Mouse (Mus musculus): ENCODE measurements around the gene Gm17087.

Gm17087 gene

GRCm38 (mm10) chr17:8566850-8567249, at the start of gene Gm17087:
Gene Gm17087 (minus strand): TSS chr17:8566950.
- DNase-seq, result no peak

DNA sequence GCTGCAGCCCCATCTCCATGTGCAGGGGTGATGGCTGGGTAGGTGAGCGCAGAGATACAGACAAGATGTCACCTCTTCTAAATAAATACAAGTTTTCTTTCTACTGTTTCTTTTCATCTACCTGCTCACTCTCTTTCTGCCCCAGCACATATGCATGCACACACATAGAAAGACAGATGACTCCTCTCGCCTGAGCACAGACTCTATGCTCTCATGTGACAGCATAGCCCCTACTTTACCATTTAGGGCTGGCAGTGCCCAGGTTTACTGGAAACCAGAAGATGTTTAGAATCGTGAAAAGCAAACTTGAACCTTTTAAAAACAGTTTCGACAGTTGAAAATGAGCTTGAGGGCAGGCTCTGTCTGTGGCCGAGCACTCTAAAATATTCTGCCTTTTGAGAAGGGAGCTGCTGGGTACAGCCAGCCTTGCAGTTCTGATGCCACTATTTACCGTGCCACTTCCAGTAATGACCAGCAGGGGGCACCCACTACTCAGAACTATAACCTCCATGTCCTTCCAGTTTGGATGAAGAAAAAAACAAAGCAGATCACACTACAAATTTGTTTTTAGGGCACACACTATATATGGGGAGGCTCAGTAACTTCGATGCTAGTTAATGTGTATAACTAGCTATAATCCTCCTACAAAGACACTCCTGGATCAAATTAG, 47.3 kb upstream of the Gm17087 start:
- peak; percentile 88 for DNase-seq

GRCm38 (mm10) chr17:8611916-8612315, 45.2 kb upstream of the Gm17087 start:
- DNase-seq, result no peak

DNA sequence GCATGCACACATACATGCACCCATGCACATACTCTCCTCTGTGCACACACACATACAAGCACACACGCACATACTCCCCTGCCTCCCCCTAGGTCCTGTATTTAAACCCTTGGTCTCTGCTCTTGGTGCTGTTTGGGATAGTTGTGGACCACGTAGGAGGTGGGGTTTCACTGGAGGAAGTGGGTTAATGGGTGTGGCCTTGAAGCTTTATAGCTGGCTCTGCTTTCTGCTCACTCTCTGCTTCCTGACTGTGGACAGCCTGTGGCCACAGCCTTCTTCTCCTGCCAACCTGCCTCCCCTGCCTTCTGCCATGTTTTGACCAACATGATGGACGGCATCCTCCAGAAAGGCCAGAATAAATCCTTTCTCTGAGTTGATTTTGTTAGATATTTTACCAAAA, 39.9 kb upstream of the Gm17087 start:
- DNase-seq, result no peak

DNA sequence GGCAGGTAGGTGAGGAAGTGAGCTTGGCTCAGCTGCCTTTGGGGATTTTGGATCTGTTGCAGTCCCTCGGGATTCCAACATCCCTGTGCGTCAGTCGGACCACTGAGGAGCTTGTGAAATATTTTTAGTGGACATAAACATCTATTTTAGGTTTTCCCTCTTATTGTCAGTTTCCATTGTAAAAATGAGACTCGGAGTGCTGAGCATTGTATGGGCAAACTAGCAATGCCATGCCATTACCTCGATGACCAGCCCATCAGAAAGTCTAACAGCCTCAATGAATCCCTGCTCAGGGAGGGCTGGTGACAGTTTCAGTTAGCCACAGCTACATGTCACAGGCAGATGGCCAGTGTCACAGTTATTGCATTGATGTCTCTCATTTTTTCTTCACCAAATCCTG, 39.2 kb upstream of the Gm17087 start:
- DNase-seq, result no peak

- DNase-seq, result no peak
These were observed 36.2 kb upstream of the Gm17087 start for GRCm38 (mm10) chr17:8602976-8603375.

DNA sequence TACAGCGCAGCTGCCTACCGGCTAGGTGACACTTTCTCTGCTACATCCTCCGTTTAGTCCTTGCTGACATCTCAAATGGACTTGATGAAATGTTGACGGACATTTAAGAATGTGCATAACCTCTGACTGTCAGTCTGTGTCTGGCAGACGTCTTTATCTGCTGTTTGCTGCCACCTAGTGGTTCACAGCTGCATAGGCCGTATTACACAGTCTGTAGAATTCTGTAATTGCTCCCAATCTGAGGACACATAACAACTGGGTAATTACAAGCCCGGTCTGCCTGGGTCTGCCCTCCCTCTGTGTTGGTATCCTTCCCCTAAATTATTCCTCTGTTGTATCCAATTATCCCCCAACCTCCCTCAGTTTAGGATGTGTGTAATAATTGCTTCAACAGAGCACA, 31.0 kb upstream of the Gm17087 start:
- peak; percentile 69 for DNase-seq

GRCm38 (mm10) chr17:8592427-8593277, 25.9 kb upstream of the Gm17087 start:
- DNase-seq, result peak; percentile 88

GRCm38 (mm10) chr17:8581579-8581978, 14.8 kb upstream of the Gm17087 start:
- peak; percentile 14 for DNase-seq

DNA sequence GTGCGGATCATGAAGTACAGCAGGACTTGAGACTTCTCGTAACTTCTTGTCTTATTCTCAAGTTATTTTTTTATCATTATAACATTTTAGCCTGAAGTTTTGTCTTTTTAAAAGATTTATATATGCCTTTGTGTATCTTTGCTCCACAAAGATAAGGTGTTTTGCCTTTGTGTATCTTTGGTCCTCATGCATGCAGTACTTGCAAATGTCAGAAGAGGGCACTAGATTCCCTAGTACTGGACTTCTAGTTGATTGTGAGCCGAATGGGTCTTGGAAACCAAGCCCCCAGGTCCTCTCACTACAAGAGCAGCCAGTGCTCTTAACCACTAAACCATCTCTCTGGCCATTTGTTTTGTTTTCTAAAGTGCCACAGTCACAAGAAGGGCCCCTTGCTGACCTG, 13.6 kb upstream of the Gm17087 start:
- no peak for DNase-seq

- DNase-seq, result no peak
These were observed 7.0 kb upstream of the Gm17087 start for GRCm38 (mm10) chr17:8573542-8574260.

GRCm38 (mm10) chr17:8562886-8563280, 3.9 kb downstream of the Gm17087 start:
- DNase-seq, result no peak

- DNase-seq, result no peak
These were observed 4.5 kb downstream of the Gm17087 start for GRCm38 (mm10) chr17:8562101-8562885.

GRCm38 (mm10) chr17:8557926-8558325, 8.8 kb downstream of the Gm17087 start:
- no peak for DNase-seq

DNA sequence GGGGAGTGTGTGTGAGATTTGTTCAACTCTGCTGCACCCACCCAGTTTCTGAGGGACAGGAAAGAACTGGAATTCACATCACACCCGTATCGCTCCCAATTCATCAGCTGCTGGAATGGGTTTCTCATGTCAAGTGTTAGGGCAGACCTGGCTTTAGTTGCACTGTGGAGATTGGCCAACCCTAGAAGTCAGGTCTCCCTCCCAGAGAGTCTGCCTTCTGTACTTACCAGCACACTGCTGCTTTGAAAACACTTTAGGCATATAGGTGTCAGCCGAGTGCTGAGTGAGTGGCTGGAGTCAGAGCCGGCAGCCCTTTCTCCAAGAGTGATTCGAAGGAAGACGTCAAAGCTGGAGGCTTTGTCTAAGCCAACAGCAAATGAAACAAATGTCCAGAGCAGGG, 10.5 kb downstream of the Gm17087 start:
- no peak for DNase-seq

GRCm38 (mm10) chr17:8555785-8556184, 11.0 kb downstream of the Gm17087 start:
- no peak for DNase-seq

GRCm38 (mm10) chr17:8554219-8554618, 12.5 kb downstream of the Gm17087 start:
- DNase-seq, result no peak

- no peak for DNase-seq
These were observed 13.1 kb downstream of the Gm17087 start for GRCm38 (mm10) chr17:8553601-8554000.

DNA sequence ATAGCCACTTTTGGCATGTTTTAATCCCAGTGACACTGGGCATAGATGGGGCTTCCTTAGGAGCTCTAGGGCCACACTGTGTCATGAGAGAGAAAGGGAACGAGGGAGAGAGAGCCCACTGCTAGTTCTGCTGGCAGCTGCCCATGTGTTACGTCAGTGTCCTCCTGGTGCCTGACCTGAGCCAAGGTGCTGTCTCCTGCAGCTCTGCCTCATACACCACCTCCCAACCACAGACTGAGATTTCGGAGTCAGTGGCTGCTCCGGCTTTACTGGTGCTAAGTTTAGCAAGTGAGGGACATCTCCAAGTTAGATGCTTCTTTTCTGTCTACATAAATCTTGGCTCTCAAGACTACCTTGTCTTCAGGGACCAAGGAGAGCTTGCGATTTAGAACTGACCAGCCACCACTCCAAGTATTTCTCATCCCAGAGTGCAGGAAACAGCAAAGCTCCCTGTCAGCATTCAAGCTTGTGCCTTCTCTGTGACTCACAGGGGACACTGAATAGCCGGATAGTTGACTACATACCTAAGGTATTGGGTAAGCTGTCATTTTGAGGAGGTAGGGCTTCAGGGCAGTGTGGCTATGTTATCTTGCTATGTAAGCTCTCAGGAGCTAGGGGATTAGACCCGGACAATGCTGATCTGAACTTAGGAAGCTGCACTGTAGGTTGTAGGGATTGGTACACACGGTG, 14.3 kb downstream of the Gm17087 start:
- DNase-seq, result no peak

- DNase-seq, result no peak
These were observed 15.1 kb downstream of the Gm17087 start for GRCm38 (mm10) chr17:8551641-8552040.

- DNase-seq, result no peak
These were observed 18.0 kb downstream of the Gm17087 start for GRCm38 (mm10) chr17:8548733-8549132.

GRCm38 (mm10) chr17:8546366-8546765, 20.4 kb downstream of the Gm17087 start:
- no peak for DNase-seq
